Mouse (Mus musculus): Measurements from ENCODE around the gene Fam78b.

Fam78b gene

DNA sequence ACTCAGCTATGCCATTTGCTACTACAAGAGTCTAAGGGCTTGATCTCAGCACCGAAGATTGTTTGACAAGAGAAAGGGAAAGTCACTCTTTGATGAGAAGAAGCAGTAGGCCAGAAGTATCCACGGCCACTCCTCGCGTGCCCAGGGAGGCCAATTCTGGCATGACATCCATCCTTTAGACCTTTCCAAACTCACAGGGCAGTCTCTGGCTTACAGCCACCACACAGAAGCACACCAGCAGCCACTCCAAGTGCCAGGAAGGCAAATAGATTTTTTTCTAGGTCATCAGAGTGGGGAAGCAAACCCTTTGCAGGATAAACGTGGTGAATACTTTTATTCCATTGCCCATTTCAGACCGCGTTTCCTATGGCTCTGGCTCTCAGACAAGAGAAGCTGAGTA, 97.5 kb downstream of the Fam78b start:
- peak; percentile 77 to 80 for DNase-seq

DNA sequence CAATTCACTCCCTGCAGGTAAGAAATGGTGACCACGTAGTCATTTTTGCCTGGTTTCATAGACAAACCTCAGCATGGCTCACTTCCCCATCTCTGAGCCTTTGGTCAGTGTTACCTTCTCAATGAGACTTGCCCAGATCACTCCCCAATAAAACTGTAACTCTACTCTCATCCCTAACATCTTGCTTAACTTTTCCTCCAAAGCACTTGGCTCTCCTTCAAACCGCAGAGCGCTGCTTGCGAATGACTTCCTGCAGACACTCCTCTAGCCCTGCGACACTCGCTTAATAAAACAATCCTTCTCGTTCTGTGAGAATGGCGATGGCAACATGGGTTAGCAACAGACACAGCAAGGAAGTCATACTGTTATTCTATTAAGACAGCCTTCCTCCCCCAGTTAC, 100.8 kb downstream of the Fam78b start:
- no peak for DNase-seq

DNA sequence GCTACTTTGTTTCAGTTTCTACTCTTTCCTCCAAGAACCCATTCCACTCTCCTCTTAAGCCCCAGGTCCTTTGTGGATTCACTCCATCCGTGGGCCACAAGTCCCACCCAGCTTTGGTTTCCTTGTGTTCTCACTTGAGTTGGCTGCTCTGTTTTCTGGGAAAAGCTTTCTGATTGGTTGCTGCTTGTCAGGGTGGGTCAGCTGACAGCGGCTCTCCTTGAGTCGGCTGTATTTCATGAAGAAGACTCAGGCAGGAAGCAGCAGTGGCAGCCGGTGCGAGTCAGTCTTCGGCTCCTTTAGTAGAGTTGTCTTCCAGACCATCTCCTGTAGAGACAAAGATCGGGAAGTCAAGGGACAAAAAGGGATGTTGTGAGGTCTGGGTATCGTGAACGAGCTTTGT, 101.3 kb downstream of the Fam78b start:
- DNase-seq, result no peak

DNA sequence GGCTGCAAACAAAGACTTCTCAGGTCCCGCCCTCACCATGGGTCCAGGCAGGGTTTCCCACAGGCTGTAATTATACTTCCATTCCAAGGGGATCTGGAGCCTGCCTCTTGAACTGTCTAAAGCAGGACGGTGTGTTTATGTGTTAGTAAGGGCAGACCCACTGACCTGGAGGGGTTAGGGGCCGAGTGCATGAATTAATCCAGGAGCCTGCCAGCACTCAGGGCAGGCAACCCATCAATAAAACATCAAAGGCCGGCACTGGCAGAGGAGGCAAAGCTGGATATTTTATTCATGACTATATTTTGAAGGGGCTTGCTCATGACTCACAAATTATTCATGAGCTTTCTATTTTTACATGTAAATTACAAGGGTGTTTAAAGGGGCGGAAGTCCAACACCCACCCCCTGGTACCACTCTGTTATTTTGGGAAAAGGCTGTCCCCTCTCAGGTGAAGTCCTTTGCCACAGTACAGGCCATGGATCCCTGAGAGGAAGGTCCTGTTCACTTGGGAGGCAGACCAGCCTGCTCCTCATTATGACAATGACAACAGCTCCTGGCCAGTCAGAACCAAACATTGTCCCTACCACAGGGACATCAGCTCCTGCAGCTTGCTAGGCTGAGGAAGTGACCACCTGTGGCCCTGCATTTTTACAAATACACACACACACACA, 103.9 kb downstream of the Fam78b start:
- no peak for DNase-seq

DNA sequence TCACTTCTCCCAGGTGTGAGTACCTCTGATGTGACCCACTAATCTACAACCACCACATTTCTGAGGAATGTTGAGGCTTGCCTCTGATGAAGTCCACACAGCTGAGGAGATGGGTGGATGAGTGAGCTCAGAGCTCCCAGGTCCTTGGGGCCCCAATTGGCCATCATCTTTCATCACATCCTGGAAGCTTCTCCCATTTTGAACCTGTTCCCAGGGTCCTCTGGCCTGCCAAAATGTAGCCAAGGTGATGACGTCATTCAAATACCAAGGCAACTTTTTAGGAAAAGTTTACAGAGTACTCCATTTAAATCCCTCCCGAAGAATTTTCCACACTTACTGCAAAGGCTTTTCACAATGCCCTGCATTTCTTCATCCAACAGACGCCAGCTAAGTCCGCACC, 104.7 kb downstream of the Fam78b start:
- no peak for DNase-seq

DNA sequence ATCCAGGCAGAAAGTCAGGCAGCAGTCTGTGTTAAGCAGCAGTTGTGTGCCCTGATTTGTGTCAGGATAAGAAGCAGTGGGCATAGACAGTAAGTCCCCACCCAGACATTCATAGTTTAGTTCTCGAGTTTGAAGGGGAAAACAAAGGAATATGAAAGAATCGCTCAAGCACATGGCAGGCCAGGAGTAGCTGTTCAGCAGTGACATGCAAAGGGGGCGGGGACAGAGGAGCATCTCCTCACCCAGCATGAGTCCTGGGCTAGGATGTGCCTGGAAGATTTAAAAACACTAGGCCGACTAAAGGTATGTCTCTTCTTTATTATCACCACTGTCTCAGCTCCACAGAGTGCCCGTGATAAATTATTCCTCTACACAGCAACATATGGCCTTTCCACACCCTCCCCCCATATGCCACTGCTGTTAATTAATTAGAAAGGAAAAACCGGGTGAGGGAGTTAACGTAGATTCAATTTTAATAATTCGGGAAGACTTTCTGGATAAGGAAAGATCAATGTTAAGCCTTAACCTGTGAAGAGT, 107.8 kb downstream of the Fam78b start:
- DNase-seq, result no peak

DNA sequence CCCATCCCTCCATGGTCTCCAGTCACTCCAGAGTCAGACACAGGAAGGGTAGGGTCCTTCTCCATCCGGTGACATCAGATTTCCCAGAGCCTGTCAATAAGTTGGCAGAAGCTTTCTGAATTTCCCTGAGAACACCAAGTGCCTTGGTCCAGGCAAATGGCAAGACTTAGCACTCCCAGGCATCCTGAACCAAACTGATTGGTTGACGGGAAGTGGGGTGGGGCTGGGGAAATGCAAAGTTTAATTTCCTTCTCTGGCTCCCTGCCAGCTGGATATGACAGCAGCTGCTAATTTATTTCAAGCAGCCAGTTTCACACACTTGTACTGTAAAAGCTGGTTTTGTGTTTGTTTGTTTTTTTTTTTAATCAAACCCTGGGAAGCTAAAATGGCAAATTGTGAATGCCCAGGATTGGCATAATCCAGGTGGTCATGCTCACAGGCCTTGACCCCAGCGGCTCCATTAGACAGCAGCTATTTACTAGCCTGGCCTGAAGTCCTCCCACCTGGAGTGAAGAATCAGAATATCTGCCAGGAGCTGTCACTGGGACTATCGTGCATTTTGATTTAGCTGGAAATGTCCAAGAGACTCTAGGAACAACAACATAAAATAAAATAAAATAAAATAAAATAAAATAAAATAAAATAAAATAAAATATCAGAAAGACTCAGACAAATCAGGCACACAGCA, 113.3 kb downstream of the Fam78b start:
- DNase-seq, result no peak

GRCm38 (mm10) chr1:167115121-167115520, 113.9 kb downstream of the Fam78b start:
- DNase-seq, result peak; percentile 23

GRCm38 (mm10) chr1:167116733-167117132, 115.5 kb downstream of the Fam78b start:
- DNase-seq, result no peak

GRCm38 (mm10) chr1:167118971-167119370, 117.8 kb downstream of the Fam78b start:
- no peak for DNase-seq

DNA sequence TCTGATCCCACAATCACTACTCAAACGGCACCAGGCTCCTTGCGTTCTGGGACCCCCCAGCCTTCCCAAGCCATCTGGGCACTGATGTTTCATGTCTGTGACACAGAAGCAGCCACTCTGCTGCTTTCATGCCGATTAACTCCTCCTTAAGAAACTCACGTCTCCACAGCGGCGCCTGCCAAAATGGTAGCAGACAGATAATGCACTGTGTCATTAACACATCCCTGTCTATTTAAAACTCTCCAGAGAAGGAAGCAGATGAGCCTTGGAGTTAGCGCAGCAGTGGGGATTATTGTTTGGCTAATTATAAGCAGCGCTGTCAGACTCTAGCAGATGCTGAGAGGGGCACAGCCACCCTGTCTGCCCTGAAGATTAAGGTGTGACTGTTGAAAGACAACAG, 118.2 kb downstream of the Fam78b start:
- no peak for DNase-seq

DNA sequence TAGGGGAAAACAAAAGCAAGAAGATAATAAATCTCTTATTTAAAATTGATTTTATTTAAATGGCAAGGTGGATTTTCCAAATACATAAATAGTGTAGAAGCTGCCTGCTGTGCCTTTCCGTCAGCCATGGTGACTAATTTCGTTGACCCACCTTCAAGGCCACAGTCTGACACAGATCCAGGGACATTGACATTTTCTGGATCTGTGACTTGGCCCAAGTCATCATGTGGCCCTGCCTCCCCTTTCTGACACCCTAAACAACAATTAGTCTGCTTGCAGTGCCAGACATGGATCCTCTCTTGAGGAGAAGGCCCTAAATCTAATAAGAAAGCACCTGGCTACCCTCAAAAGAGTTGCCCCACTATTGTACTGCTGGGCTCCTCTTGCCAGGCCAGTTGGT, 121.2 kb downstream of the Fam78b start:
- DNase-seq, result no peak

GRCm38 (mm10) chr1:167123551-167123950, 122.3 kb downstream of the Fam78b start:
- DNase-seq, result no peak

- no peak for DNase-seq
Observed at GRCm38 (mm10) chr1:167125870-167126269, 124.7 kb downstream of the Fam78b start.

- DNase-seq, result no peak
Observed at GRCm38 (mm10) chr1:167126292-167126691, 125.1 kb downstream of the Fam78b start.

GRCm38 (mm10) chr1:167135748-167136147, 134.5 kb downstream of the Fam78b start:
- no peak for DNase-seq

All from cerebellum, adult 18-20 months (tissue).